Mouse (Mus musculus) brain, embryonic 14.5 days (tissue): ENCODE data around the gene Olfr325.

Experiments used
- CTCF ChIP-seq: fragments of 200-500 bp; IDR thresholded peaks from 2 replicates; pipeline ENCODE4 v1.5.1; 2012; ENCODE audit warnings: inconsistent platforms, mild to moderate bottlenecking, moderate library complexity, borderline replicate concordance; ENCODE audit not compliant: insufficient read depth, insufficient read length; ENCODE audit errors: extremely low read depth
- POLR2A ChIP-seq: fragments of 200-500 bp; IDR thresholded peaks from 2 replicates; pipeline ENCODE4 v1.6.1; 2012; ENCODE audit warnings: mild to moderate bottlenecking, inconsistent platforms, borderline replicate concordance; ENCODE audit not compliant: poor library complexity, insufficient read depth, insufficient read length, severe bottlenecking; ENCODE audit errors: extremely low read depth

- TF ChIP-seq CTCF = no peak
- TF ChIP-seq POLR2A = no peak
Observed at GRCm38 (mm10) chr11:58618369-58618768, 40.8 kb downstream of the Olfr325 start.
